Mouse (Mus musculus) left cerebral cortex, adult 2 months (tissue): ENCODE results near the gene Ctdsp1. TPM values are rescaled to one million over a fixed set of nuclear protein-coding genes. Genes with fewer than 3 reads are reported as not detected.

Source experiments
- DNase-seq, 2 experiments: peaks; one replicate each; pipeline ENCODE4 v3.0.0; 2021 to 2022; ENCODE audit warnings: low spot score in 2 of 2, mixed read lengths in 1 of 2; ENCODE audit errors: extremely low spot score in 1 of 2
- H3K27ac ChIP-seq: fragments of 200-600 bp; 2 replicates; pipeline ENCODE4 v1.8.1; 2022
- H3K4me3 ChIP-seq: fragments of 200-600 bp; 2 replicates; pipeline ENCODE4 v1.8.1; 2022
- CTCF ChIP-seq: fragments of 200-600 bp; IDR thresholded peaks from 2 replicates; pipeline ENCODE4 v1.8.1; 2022; ENCODE audit warnings: antibody characterized with exemption, mild to moderate bottlenecking, moderate library complexity
- intact Hi-C: fragments of 180-260 bp; cut with DNase I; formaldehyde crosslinking; loops from one replicate; pipeline ENCODE4 v1.15.1; 2025
- total RNA-seq, 2 experiments: library from RNA; stranded (reverse); gene quantifications; 2 replicates each; pipeline ENCODE4 v1.2.3; 2021

The Ctdsp1 gene
- total RNA-seq, 2 experiments from 2014 or later = 21.6 to 25.6 TPM

GRCm38 (mm10) chr1:74380484-74380883, 10.8 kb upstream of the Ctdsp1 start:
- Histone ChIP-seq H3K4me3 (no peak overlapping the region), H3K27ac (no peak overlapping the region)
- TF ChIP-seq CTCF = no peak
- intact Hi-C loops = no loop called here
- no peak for DNase-seq

GRCm38 (mm10) chr1:74381588-74382021, 9.7 kb upstream of the Ctdsp1 start:
- H3K4me3 ChIP-seq = no peak overlapping the region
- DNase-seq = no peak
- intact Hi-C loops = no loop called here
- no peak for TF ChIP-seq CTCF
- no peak overlapping the region for H3K27ac ChIP-seq

DNA sequence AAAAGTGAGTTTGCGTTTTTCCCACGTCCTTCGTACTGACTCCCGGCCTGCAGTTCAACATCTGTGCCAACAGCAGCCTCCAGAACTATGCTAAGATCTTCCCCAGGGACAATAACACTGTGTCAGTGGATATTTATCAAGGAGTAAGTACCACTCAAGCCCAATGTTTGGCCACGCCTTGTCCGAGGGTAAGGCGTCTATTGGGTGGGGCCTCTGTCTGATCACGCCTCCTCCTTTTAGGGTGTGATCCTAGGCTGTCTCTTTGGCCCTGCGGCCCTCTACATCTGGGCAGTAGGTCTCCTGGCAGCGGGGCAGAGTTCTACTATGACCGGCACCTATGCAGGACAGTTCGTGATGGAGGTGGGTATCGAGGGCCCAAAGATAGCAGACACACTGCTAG, 7.9 kb upstream of the Ctdsp1 start:
- no peak for TF ChIP-seq CTCF
- no peak overlapping the region for H3K27ac ChIP-seq
- no peak overlapping the region for H3K4me3 ChIP-seq
- DNase-seq = no peak
- intact Hi-C loops = no loop called here

- Histone ChIP-seq H3K27ac (no peak overlapping the region), H3K4me3 (no peak overlapping the region)
- no peak for DNase-seq
- intact Hi-C loops = no loop called here
- TF ChIP-seq CTCF = no peak
Measured at GRCm38 (mm10) chr1:74384525-74384924, 6.8 kb upstream of the Ctdsp1 start.

- no peak for DNase-seq
- TF ChIP-seq CTCF = no peak
- no peak overlapping the region for H3K27ac ChIP-seq
- H3K4me3 ChIP-seq = no peak overlapping the region
- intact Hi-C loops = loop anchor here (5.0 kb wide), 1 partner anchor 178 kb away; no protein-coding TSS in a partner anchor
Measured at GRCm38 (mm10) chr1:74385064-74385463, 6.2 kb upstream of the Ctdsp1 start.

GRCm38 (mm10) chr1:74385531-74385930, 5.8 kb upstream of the Ctdsp1 start:
- Histone ChIP-seq H3K4me3 (no peak overlapping the region), H3K27ac (no peak overlapping the region)
- no peak for TF ChIP-seq CTCF
- DNase-seq = no peak
- intact Hi-C loops = loop anchor here (5.0 kb wide), 1 partner anchor 178 kb away; no protein-coding TSS in a partner anchor

GRCm38 (mm10) chr1:74386363-74386713, 5.0 kb upstream of the Ctdsp1 start:
- no peak for DNase-seq
- peak overlapping the region; percentile 99 for H3K27ac ChIP-seq
- intact Hi-C loops = loop anchor here (2.0 to 5.0 kb wide), 2 partner anchors 74 to 179 kb away; no protein-coding TSS in a partner anchor

GRCm38 (mm10) chr1:74386714-74387385, 4.5 kb upstream of the Ctdsp1 start:
- peak overlapping the region; percentile 64 for H3K4me3 ChIP-seq
- intact Hi-C loops = loop anchor here (2.0 to 5.0 kb wide), 2 partner anchors 74 to 180 kb away; no protein-coding TSS in a partner anchor
- peak; percentile 74 for TF ChIP-seq CTCF
- H3K27ac ChIP-seq = peak overlapping the region; percentile 99
- DNase-seq = peak; percentile 91 to 94

More at GRCm38 (mm10) chr1:74386363-74386713, 5.0 kb upstream of the Ctdsp1 start:
- TF ChIP-seq CTCF = no peak
- peak overlapping the region; percentile 64 for H3K4me3 ChIP-seq

- no peak for DNase-seq
- peak overlapping the region; percentile 64 for H3K4me3 ChIP-seq
- intact Hi-C loops = loop anchor here (2.0 to 5.0 kb wide), 2 partner anchors 75 to 180 kb away; no protein-coding TSS in a partner anchor
- peak overlapping the region; percentile 99 for H3K27ac ChIP-seq
- TF ChIP-seq CTCF = no peak
Measured at GRCm38 (mm10) chr1:74387386-74387988, 3.8 kb upstream of the Ctdsp1 start.

DNA sequence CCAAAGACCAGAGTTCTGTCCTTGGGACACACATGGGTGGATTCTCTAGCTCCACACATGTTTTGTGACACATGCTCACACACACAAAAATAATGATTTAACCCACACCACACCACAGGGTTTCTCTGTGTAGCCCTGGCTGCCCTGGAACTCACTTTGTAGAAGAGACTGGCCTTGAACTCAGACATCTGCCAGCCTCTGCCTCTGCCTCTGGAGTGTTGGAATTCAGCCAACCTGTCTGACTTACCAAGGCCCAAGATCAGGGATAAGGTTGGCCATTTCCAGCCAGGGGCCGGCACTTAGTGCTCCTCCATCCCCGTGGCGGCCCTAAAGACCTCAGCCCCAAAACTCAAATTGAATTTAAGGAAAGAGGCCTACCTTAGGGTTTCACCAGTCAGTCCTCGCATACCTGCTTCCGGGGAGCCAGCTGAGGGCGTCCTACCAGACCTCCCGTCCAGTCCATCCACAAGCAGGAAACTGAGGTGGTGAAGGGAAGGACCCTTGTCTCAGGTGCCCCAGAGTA, 2.9 kb upstream of the Ctdsp1 start:
- DNase-seq = no peak
- H3K4me3 ChIP-seq = no peak overlapping the region
- intact Hi-C loops = loop anchor here (5.0 kb wide), 1 partner anchor 181 kb away; no protein-coding TSS in a partner anchor
- no peak for TF ChIP-seq CTCF
- H3K27ac ChIP-seq = no peak overlapping the region

GRCm38 (mm10) chr1:74389831-74390286, 1.4 kb upstream of the Ctdsp1 start:
- H3K4me3 ChIP-seq = no peak overlapping the region
- no peak for DNase-seq
- intact Hi-C loops = loop anchor here (2.0 to 5.0 kb wide), 3 partner anchors 63 to 183 kb away; partner anchors contain the start of gene Arpc2
- peak overlapping the region; percentile 28; the same call in 1 of the 2 replicates for H3K27ac ChIP-seq
- no peak for TF ChIP-seq CTCF
